Mouse (Mus musculus) left cerebral cortex, adult 2 months (tissue): ENCODE measurements around the gene Sipa1l2. TPM values are rescaled to one million over a fixed set of nuclear protein-coding genes. Genes with fewer than 3 reads are reported as not detected.

Source experiments
- DNase-seq, 2 experiments: peaks; one replicate each; pipeline ENCODE4 v3.0.0; 2021 to 2022; ENCODE audit warnings: low spot score in 2 of 2, mixed read lengths in 1 of 2; ENCODE audit errors: extremely low spot score in 1 of 2
- H3K27ac ChIP-seq: fragments of 200-600 bp; 2 replicates; pipeline ENCODE4 v1.8.1; 2022
- H3K4me3 ChIP-seq: fragments of 200-600 bp; 2 replicates; pipeline ENCODE4 v1.8.1; 2022
- CTCF ChIP-seq: fragments of 200-600 bp; IDR thresholded peaks from 2 replicates; pipeline ENCODE4 v1.8.1; 2022; ENCODE audit warnings: antibody characterized with exemption, mild to moderate bottlenecking, moderate library complexity
- intact Hi-C: fragments of 180-260 bp; cut with DNase I; formaldehyde crosslinking; loops from one replicate; pipeline ENCODE4 v1.15.1; 2025
- total RNA-seq, 2 experiments: library from RNA; stranded (reverse); gene quantifications; 2 replicates each; pipeline ENCODE4 v1.2.3; 2021

Gene Sipa1l2
- total RNA-seq, 2 experiments from 2014 or later, result 44.1 to 47.9 TPM

DNA sequence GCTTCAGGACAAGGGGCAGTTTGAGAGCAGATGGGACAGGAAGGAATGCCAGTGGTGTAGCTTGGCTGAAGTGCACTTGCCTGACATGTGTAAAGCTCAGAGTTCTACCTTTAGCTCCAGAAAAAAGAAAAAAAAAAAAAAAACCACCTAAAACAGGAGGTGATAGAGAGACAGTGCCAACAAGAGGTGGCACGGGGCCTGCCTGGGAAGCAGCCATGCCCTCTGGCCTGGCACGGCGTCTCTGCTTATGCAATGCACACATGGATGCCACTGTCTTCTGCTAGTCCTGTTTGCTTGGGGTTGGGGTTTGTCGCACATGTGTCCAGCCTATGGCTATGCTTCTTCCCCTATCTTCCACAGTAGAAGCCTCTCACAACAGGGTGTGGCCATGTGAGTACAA is 2.6 kb upstream of the Sipa1l2 start:
- intact Hi-C loops, result loop anchor here (5.0 kb wide), 4 partner anchors 160 to 505 kb away; no protein-coding TSS in a partner anchor

DNA sequence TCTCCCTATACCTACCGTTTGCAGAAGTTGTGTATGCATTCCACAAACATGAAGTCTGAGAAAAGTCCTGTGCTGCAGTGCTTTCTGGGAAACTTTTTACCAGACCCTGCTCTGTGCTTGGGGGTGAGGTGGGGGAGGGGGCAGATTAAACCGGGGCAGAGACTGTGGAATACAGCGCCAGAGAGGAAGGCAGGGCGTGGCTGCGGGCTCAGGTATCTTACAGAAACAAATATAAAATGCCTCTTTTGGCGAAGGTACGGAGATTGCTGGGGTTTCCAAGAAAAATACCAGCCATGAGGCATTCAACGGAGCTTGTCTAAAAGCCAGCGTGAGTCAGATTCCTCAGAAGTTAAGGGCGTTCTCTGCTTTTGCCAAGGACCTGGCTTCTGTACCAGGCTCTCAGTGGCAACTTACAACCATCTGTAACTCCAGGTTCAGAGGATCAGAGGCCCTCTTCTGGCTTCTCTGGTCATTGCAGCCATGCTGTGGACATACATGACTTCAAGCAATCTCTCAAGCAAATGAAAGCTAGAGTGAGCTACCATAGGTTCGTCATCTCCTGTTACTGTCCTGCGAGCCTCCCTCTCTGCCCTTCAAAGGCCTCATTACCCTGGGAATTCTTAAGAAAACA is 1.3 kb upstream of the Sipa1l2 start:
- Histone ChIP-seq H3K27ac (no peak overlapping the region), H3K4me3 (no peak overlapping the region)
- DNase-seq, result no peak
- TF ChIP-seq CTCF, result peak; percentile 47
- intact Hi-C loops, result loop anchor here (5.0 kb wide), 4 partner anchors 161 to 504 kb away; no protein-coding TSS in a partner anchor

More for the DNA sequence above, 2.6 kb upstream of the Sipa1l2 start:
- Histone ChIP-seq H3K27ac (no peak overlapping the region), H3K4me3 (no peak overlapping the region)
- no peak for TF ChIP-seq CTCF
- no peak for DNase-seq

- intact Hi-C loops, result loop anchor here (5.0 kb wide), 4 partner anchors 162 to 503 kb away; no protein-coding TSS in a partner anchor
- no peak for DNase-seq
- H3K27ac ChIP-seq, result peak overlapping the region; percentile 76
- TF ChIP-seq CTCF, result no peak
- peak overlapping the region; percentile 83 for H3K4me3 ChIP-seq
Measured at GRCm38 (mm10) chr8:125570389-125570788, 781 bp upstream of the Sipa1l2 start.

DNA sequence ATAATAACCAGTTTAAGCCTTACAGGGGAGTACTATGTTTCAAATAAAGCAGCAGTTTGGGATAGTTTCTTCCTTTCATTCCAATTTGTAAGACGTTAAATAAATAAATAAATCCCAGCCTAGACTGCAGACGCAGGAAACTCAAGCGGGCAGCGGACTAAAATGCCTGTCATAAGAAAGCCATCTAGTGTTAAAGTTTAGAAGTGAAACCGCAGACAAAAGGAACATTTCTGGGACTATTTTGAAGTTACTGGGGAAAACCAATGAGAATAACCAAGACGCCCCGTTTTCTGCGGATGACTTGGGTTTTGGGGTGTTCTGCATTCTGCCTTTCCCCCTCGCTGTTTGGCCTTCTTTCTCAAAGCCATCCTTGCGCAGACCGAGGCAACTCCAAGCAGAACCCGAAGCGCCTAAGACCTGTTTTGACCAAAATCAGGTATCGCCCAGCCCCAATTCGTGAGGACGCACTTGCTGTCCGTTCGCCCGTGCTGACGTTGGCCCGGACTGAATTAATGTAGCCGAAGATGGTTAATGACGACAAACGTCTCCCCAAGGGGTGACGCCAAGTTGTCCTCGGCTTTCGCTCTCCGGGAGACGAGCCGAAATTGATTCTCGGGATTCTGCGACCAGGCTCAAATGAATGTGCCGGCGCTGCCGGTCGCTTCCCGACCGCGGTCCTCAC is 616 bp downstream of the Sipa1l2 start:
- H3K27ac ChIP-seq, result peak overlapping the region; percentile 70
- peak overlapping the region; percentile 83 for H3K4me3 ChIP-seq
- intact Hi-C loops, result loop anchor here (1.0 to 5.0 kb wide), 5 partner anchors 66 to 452 kb away; no protein-coding TSS in a partner anchor
- DNase-seq, result peak; percentile 32 to 42
- peak; percentile 71 for TF ChIP-seq CTCF

DNA sequence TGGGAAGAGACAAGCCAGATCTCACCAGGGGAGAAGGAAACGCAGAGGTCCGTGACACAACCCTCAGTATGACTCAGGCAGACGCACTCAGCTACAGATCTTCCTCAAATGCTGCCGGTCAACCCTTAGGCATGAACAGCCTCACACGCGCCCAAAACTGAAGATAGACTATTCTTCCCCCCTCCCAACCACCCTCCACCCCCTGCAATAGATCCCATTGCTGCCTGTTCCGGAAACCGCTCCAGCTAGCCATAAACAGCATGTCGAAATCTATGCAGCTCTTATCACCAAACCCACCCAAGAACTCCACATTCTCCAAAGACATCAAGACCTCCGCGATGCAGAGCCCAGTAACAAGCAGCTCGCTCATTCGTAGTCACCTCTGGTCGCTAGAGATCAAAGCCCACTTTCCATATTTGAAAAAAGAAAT is 1.2 kb downstream of the Sipa1l2 start:
- intact Hi-C loops, result loop anchor here (2.0 to 5.0 kb wide), 4 partner anchors 66 to 451 kb away; no protein-coding TSS in a partner anchor
- no peak for TF ChIP-seq CTCF
- Histone ChIP-seq H3K27ac (peak overlapping the region; percentile 70), H3K4me3 (peak overlapping the region; percentile 83)
- DNase-seq, result no peak

DNA sequence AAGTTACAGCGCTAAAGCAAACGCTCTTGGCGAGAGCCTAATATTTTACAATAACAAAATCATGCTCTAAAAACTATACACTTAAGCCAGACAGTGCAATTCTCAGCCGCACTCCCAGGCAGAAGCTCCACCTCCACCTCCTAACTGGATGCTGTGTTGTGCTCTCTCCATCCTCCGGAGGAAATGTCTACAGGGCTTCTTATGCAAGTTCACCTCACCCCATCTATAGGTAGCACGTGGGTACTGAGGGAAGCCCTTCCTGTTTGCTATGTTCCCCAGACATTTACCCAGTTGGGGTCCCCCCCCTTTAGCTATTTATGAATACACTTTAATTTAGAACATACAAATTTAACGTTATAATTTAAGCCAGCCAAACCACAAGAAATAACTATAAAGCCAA is 2.0 kb downstream of the Sipa1l2 start:
- intact Hi-C loops, result loop anchor here (5.0 kb wide), 2 partner anchors 180 to 450 kb away; no protein-coding TSS in a partner anchor
- peak; percentile 25 for TF ChIP-seq CTCF
- no peak for DNase-seq
- Histone ChIP-seq H3K4me3 (peak overlapping the region; percentile 83), H3K27ac (0 out of 2 replicates have a peak overlapping the region, but pooled peaks have one; percentile 70)

GRCm38 (mm10) chr8:125562878-125563277 is 6.7 kb downstream of the Sipa1l2 start:
- no peak overlapping the region for H3K27ac ChIP-seq
- TF ChIP-seq CTCF, result no peak
- DNase-seq, result no peak
- H3K4me3 ChIP-seq, result no peak overlapping the region
- intact Hi-C loops, result no loop called here

DNA sequence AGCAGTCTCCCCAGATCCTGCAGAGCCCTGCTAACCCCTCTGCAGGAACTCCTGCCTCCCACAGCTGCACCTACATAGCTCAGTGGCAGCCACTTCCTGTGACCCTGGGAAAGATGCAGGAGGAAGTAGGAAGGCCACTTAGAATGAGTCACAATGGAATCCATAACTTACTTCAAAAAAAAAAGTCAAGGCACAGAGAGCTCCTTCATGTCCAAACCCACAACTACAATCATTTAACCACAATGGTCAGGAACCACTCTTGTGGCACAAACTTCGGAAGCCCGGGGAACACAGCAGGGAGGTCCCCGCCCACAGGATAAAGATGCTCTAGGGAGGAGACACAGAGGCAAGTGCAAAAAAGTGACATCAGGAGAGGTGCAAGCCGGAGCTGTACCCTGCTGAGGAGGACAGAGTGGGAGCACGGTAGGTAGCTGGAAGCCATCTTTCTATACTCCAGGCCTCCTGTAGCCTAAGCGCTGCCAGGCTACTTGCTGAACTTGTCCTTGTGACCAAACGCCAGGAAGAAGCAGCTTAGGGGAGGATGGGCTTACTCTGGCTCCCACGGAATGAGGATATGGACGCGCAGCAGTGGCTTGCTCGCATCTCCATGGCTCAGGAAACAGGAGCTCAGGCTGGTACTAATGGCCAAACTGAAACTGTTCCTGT is 8.7 kb downstream of the Sipa1l2 start:
- TF ChIP-seq CTCF, result no peak
- intact Hi-C loops, result no loop called here
- peak overlapping the region; percentile 11 for H3K27ac ChIP-seq

GRCm38 (mm10) chr8:125559066-125559653 is 10.4 kb downstream of the Sipa1l2 start:
- DNase-seq, result no peak
- Histone ChIP-seq H3K4me3 (peak overlapping the region; percentile 21), H3K27ac (peak overlapping the region; percentile 74)
- intact Hi-C loops, result loop anchor here (5.0 kb wide), 1 partner anchor 57 kb away; no protein-coding TSS in a partner anchor
- TF ChIP-seq CTCF, result no peak

More for the DNA sequence above, 8.7 kb downstream of the Sipa1l2 start:
- H3K4me3 ChIP-seq, result no peak overlapping the region
- DNase-seq, result no peak

- intact Hi-C loops, result loop anchor here (5.0 kb wide), 1 partner anchor 56 kb away; no protein-coding TSS in a partner anchor
- TF ChIP-seq CTCF, result no peak
- Histone ChIP-seq H3K27ac (peak overlapping the region; percentile 74), H3K4me3 (peak overlapping the region; percentile 21)
- DNase-seq, result peak; percentile 82 to 83
Measured at GRCm38 (mm10) chr8:125558109-125559065, 11.2 kb downstream of the Sipa1l2 start.
